Mouse (Mus musculus): ENCODE measurements around the gene Mtif2. TPM values are rescaled to one million over a fixed set of nuclear protein-coding genes. Genes with fewer than 3 reads are reported as not detected.

Gene Mtif2
- polyA plus RNA-seq, 1 experiment from 2014 or later: 20.2 TPM

DNA sequence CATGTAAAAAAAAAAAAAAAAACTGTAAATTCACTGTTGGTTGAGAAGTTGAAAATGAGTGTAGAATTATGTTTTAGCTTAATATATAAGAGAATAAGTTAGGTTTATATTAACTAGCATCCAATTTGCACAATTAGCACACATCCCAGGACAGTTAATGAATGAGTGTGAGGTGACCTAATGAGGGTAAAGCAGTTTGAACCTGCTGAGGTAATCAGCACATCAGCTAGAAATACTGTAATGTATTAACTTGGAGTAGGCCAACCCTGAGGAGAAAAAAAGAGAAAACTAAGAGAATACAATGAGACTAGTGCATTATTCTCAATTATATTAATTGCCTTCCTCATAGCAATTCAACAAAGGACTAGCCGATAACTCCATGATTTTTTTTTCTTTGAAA, 16.8 kb upstream of the Mtif2 start:
- Histone ChIP-seq H3K4me3 (ENCODE audit: low read depth, low read length) (no peak overlapping the region), H3K4me2 (ENCODE audit: low read depth, low read length) (no peak overlapping the region), H3K27ac (ENCODE audit: low read depth) (no peak overlapping the region), H3K36me3 (replicated peaks; ENCODE audit: insufficient read depth, low read length) (peaks cover 12% of the 10 kb centered on the region), H3K9me3 (ENCODE audit: low read length) (no peaks in the 10 kb centered on the region), H3K9ac (replicated peaks) (no peak overlapping the region), H3K27me3 (ENCODE audit: insufficient read depth, low read length) (no peaks in the 10 kb centered on the region), H3K4me1 (ENCODE audit: insufficient read depth) (0 out of 2 replicates have a peak, but pooled peaks cover 3% of the 10 kb centered on the region)
- no peak for TF ChIP-seq CTCF (IDR thresholded peaks at IDR 0.05; ENCODE audit: low read depth)
- 97% methylated on average over 1 of the region's 1 CpGs for WGBS (ENCODE audit: insufficient replicate concordance)
- ATAC-seq (no peak), DNase-seq (no peak)

DNA sequence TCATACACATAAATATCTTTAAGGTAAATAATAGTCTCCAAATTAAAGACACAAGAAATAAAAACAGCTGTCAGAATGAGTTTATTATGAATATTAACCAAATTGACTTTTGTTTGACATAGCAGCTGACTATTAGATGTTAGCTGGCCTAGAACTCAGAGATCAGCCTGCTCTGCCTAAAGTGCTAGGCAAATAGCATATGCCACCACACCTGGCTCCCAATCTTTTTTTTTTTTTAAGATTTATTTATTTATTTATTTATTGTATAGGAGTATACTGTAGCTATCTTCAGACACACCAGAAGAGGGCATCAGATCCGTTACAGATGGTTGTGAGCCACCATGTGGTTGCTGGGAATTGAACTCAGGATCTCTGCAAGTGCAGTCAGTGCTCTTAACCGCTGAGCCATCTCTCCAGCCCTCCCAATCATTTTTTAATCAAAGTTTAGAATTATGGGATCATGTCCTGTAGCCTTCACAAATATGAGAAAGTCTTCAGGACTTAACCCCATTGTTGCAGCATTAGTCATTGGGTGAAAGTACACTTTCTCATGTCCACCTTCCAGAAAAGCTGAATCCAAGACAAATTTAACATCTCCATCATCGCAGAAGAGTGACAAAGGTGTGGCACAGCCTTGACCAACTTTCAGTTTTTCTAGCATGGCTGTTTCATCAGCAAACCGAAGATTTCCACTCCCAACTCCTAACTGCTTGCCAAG, 13.2 kb upstream of the Mtif2 start:
- DNase-seq (no peak), ATAC-seq (no peak)
- H3K9me3 ChIP-seq (ENCODE audit: low read length): no peaks in the 10 kb centered on the region
- H3K9ac ChIP-seq (replicated peaks): no peak overlapping the region
- H3K4me3 ChIP-seq (ENCODE audit: low read depth, low read length): no peak overlapping the region
- H3K27ac ChIP-seq (ENCODE audit: low read depth): no peak overlapping the region
- 0 out of 2 replicates have a peak, but pooled peaks cover 3% of the 10 kb centered on the region for H3K4me1 ChIP-seq (ENCODE audit: insufficient read depth)
- no peak for TF ChIP-seq CTCF (IDR thresholded peaks at IDR 0.05; ENCODE audit: low read depth)
- no peak for TF ChIP-seq EP300 (IDR thresholded peaks at IDR 0.05; ENCODE audit: low read depth)
- 0 out of 2 replicates have a peak overlapping the region, but pooled peaks have one; percentile 70 for H3K4me2 ChIP-seq (ENCODE audit: low read depth, low read length)
- H3K36me3 ChIP-seq (replicated peaks; ENCODE audit: insufficient read depth, low read length): peaks cover 12% of the 10 kb centered on the region; the same call in 1 of the 2 replicates
- H3K27me3 ChIP-seq (ENCODE audit: insufficient read depth, low read length): no peaks in the 10 kb centered on the region
- 77% methylated on average over 4 of the region's 4 CpGs for WGBS (ENCODE audit: insufficient replicate concordance)

DNA sequence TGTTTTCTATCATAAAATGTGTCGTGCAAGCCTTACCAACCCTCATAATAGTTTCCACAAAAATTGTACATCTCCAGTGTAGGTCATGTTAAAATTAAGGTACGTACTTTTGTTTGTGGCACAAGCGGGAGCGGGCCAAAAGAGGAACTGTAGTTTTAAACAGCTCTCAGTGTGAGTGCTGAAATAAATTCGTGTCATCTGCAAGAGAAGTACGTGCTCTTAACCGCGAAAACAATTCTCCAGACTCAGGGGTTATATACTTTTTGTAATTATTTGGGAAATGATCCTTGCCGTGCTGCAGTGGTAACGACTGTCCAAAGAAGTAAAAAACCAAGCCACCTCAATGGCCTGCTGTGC, 11.9 kb upstream of the Mtif2 start:
- no peaks in the 10 kb centered on the region for H3K27me3 ChIP-seq (ENCODE audit: insufficient read depth, low read length)
- peak overlapping the region; percentile 75 for H3K9ac ChIP-seq (replicated peaks)
- peak overlapping the region; percentile 69 for H3K4me3 ChIP-seq (ENCODE audit: low read depth, low read length)
- TF ChIP-seq CTCF (IDR thresholded peaks at IDR 0.05; ENCODE audit: low read depth): no peak
- TF ChIP-seq EP300 (IDR thresholded peaks at IDR 0.05; ENCODE audit: low read depth): no peak
- peak overlapping the region; percentile 70 for H3K4me2 ChIP-seq (ENCODE audit: low read depth, low read length)
- 0 out of 2 replicates have a peak, but pooled peaks cover 2% of the 10 kb centered on the region for H3K9me3 ChIP-seq (ENCODE audit: low read length)
- H3K4me1 ChIP-seq (ENCODE audit: insufficient read depth): 0 out of 2 replicates have a peak, but pooled peaks cover 3% of the 10 kb centered on the region
- peak overlapping the region; percentile 85 for H3K27ac ChIP-seq (ENCODE audit: low read depth)
- 5% methylated on average over 10 of the region's 10 CpGs for WGBS (ENCODE audit: insufficient replicate concordance)
- DNase-seq (no peak), ATAC-seq (peak; percentile 18)
- peaks cover 12% of the 10 kb centered on the region; the same call in 1 of the 2 replicates for H3K36me3 ChIP-seq (replicated peaks; ENCODE audit: insufficient read depth, low read length)

DNA sequence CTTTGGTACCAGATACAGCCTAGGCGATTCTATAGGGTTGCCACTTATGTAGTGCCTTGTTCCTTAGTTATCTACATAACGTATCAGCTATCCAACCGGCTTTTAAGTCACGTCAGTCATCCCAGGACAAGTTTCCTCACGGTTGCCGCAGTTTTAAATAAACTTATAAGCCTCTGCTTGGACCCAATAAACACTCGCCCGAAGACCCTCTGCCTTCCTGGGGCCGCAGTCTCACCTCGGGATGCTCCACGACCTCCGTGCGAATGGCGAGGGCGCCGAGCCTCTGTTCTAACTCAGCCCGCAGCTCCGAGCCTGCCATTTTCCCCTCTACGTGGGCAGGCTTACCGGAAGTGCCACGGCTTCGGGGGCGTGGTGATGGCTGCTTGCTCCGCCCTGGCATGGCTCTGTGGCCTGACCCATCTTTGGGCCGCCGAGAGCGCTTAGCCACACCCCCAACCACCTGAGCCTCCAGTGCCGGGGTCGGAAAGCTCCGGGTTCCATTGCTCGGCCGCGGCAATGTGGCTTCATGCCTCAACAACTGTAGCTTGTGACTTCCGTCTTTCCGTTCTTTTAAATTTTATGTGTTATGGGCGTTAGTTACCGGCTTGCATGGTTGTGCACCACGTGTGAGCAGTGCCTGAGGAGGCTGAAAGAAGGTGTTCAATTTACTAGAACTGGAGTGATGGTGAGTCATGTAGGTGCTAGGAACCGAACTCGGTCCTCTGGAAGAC, 11.4 kb upstream of the Mtif2 start, which contains the start of gene Prorsd1:
Gene Prorsd1, minus strand, starts transcription at position 352 of the 731 bp plus-strand sequence.
- H3K4me2 ChIP-seq (ENCODE audit: low read depth, low read length): peak within 1 kb of the TSS; percentile 70
- H3K4me3 ChIP-seq (ENCODE audit: low read depth, low read length): peak within 1 kb of the TSS; percentile 69
- H3K27me3 ChIP-seq (ENCODE audit: insufficient read depth, low read length): no peaks in the 10 kb centered on the region
- H3K27ac ChIP-seq (ENCODE audit: low read depth): peak within 1 kb of the TSS; percentile 85
- H3K36me3 ChIP-seq (replicated peaks; ENCODE audit: insufficient read depth, low read length): peaks cover 12% of the 10 kb centered on the region; the same call in 1 of the 2 replicates
- TF ChIP-seq CTCF (IDR thresholded peaks at IDR 0.05; ENCODE audit: low read depth) (no peak), EP300 (IDR thresholded peaks at IDR 0.05; ENCODE audit: low read depth) (0 out of 2 replicates have a peak, but pooled peaks have one; percentile 7)
- ATAC-seq: peak; percentile 100
- DNase-seq: peak; percentile 96
- H3K9me3 ChIP-seq (ENCODE audit: low read length): 0 out of 2 replicates have a peak, but pooled peaks cover 2% of the 10 kb centered on the region
- 0 out of 2 replicates have a peak, but pooled peaks cover 3% of the 10 kb centered on the region for H3K4me1 ChIP-seq (ENCODE audit: insufficient read depth)
- peak within 1 kb of the TSS; percentile 75 for H3K9ac ChIP-seq (replicated peaks)
- WGBS (ENCODE audit: insufficient replicate concordance): 2% methylated on average over 40 of the region's 40 CpGs

DNA sequence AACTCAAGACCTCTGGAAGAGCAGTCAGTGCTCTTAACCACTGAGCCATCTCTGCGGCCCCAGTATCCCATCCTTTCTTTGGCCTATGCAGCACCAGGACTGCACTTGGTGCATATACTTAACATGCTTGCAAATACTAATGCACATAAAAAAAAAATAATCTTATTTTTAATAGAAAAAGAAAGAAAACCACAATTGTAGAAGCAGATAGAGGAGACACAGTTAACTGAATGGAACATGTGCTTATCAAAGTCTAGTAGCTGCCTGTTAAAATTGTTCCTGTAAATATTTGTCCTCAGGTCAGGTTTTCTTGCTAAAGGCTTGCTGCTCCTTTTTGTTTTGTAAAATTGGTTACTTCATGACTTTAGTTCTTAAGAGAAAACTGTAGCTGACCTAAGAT, 12.0 kb downstream of the Mtif2 start:
- no peak overlapping the region for H3K4me2 ChIP-seq (ENCODE audit: low read depth, low read length)
- H3K27me3 ChIP-seq (ENCODE audit: insufficient read depth, low read length): no peaks in the 10 kb centered on the region
- no peak for ATAC-seq
- peaks cover 49% of the 10 kb centered on the region for H3K36me3 ChIP-seq (replicated peaks; ENCODE audit: insufficient read depth, low read length)
- H3K27ac ChIP-seq (ENCODE audit: low read depth): no peak overlapping the region
- no peak for DNase-seq
- no peaks in the 10 kb centered on the region for H3K4me1 ChIP-seq (ENCODE audit: insufficient read depth)
- TF ChIP-seq CTCF (IDR thresholded peaks at IDR 0.05; ENCODE audit: low read depth) (no peak), EP300 (IDR thresholded peaks at IDR 0.05; ENCODE audit: low read depth) (no peak)
- 88% methylated on average over 1 of the region's 1 CpGs for WGBS (ENCODE audit: insufficient replicate concordance)
- H3K9me3 ChIP-seq (ENCODE audit: low read length): no peaks in the 10 kb centered on the region
- H3K9ac ChIP-seq (replicated peaks): no peak overlapping the region
- H3K4me3 ChIP-seq (ENCODE audit: low read depth, low read length): no peak overlapping the region
